Mouse (Mus musculus): ENCODE measurements around the gene Pym1.
"Not testable (repeated sequence)": the region's sequence is repeated elsewhere in the genome, so short reads cannot be mapped to it uniquely, and the experiment has no call there.

The Pym1 gene

GRCm38 (mm10) chr10:128747646-128748251, at the start of gene Pym1:
Gene Pym1, plus strand, starts transcription at chr10:128747889.
- DNase-seq (ENCODE audit: low spot score in 2 of 2), result peak; percentile 80 to 90

GRCm38 (mm10) chr10:128699006-128699405, 48.7 kb upstream of the Pym1 start:
- no peak for DNase-seq (ENCODE audit: low spot score in 2 of 2)

DNA sequence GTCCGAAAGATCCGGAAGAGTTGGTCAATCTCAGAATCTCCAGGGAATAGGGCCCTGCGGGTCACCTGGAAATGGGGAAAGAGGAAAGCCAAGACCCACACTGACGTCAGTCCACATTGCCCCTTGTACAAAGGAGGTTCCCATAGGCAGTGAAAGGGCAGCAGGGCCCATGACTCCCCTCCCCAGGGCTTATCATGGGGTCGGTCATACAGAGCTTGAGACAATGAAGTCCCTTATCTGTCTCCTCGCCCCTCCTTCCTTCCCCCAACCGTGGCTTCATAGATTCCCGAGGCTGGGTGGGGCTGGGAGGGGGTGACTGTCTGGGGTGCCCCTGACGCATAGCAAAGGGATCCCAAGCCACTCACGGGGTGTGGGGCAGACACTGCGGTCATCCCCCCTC, 48.1 kb upstream of the Pym1 start:
- no peak for DNase-seq (ENCODE audit: low spot score in 2 of 2)

DNA sequence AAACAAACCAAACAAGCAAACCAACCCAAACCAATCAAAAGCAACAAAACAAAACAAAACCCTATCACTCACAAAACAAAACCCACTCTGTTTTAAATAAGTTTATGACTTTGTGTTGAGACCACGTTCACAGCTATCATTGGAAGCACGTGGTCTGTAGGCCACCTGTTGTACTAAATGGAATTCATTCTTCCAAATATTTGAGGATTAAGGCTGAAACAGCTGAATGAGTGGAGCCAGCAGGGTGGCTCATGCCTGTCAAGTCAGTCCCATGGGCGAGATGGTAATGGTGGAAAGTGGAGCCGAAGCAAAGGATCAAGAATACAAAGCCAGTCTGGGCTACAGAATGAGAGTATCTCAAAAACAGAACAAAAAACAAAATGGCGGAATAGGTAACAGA, 47.0 kb upstream of the Pym1 start:
- no peak for DNase-seq (ENCODE audit: low spot score in 2 of 2)

DNA sequence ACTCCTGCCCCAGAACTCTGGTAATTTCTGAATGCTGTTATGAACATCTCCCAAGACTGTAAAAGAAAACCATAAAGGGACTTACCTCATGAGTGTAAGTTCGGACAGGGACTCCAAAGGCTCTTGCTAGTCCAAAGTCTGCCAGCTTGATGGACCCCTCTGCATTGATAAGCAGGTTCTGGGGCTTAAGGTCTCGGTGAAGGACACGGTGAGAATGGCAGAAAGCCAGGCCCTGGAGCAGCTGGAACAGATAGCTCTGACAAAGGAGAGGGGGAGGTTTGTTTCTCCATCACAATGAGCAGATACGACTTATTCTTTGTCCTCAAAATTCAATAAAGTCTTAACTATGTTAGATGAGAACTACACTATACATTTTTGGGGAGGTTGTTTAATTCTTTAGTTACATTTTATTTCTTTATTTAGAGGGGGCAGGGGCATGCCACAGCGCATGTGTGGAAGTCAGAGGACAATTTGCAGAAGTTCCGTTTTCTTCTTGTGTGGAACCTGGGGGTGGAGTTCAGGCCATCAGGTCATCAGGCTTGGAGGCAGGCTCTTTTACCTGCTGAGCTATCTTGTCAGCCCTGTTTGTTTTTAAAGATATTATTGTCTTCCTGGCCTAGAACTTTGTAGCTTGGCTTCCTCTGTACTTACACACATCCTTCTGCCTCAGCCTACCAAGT, 45.2 kb upstream of the Pym1 start:
- no peak for DNase-seq (ENCODE audit: low spot score in 2 of 2)

DNA sequence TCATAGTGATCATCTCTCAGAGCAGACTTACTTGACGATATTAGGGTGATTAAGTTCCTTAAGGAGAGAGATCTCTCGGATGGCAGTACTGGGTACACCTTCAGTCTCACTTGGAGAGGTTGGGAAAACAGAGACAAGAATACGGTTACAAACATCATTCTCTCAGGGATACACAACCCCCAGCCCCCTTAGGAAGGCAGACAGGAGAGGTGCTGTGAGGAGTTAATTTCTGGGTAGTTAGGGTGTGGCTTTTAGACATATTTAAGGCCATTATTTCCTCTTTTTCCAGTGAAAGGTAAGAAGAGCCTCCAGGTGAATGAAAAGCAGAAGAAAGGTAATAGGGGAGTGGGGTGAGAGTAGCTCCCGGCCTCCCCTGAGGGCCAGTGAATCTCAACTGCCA, 43.8 kb upstream of the Pym1 start, which contains the start of gene Pmel:
Pmel (plus strand) TSS at position 301 of the 400 bp plus-strand sequence.
- DNase-seq (ENCODE audit: low spot score in 2 of 2), result no peak

DNA sequence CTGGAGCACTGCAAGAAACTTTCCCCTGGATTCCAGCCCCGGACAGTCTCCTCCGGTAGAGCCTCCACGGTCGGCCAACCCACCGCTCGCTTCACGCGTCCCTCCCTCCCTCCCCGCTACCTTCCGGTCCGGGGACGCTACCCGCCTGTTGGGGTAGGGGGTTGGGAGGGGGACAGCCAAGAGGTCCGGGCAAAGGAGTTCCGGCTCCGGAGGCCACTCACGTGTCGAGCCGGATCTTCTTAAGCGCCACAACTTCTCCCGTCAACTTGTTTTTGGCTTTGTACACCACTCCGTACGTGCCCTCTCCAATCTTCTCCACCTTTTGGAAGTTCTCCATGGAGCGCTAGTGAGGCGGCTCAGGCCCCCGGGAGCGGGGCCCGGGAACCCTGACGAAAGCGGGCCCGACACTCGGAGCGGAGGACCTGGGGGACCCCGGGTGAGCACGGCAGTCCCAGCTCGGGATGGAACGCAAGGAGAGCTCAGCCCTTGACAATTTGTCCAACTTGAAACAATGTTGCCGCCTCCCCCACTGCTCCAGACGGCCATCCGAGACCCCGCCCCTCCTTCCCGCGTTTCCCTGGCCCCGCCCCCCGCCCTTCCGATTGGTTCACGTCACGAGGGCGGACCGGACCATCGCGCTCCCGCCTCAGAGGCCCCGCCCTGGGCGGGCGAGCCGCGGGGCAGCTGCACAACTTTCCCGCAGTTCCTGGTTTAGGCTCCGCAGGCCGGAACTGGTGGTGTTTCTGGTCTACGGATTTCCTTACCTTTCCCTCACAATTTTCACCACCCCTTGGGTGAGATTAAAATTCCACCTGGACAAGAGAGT, 43.0 kb upstream of the Pym1 start, which contains the start of gene Cdk2:
Cdk2 (minus strand) TSS at position 541 of the 826 bp plus-strand sequence.
- DNase-seq (ENCODE audit: low spot score in 2 of 2), result peak; percentile 92 to 94

GRCm38 (mm10) chr10:128705317-128705693, 42.4 kb upstream of the Pym1 start:
- DNase-seq (ENCODE audit: low spot score in 2 of 2), result no peak

- DNase-seq (ENCODE audit: low spot score in 2 of 2), result not testable (repeated sequence)
Measured at GRCm38 (mm10) chr10:128711318-128711717, 36.4 kb upstream of the Pym1 start.

- DNase-seq (ENCODE audit: low spot score in 2 of 2), result no peak
Measured at GRCm38 (mm10) chr10:128715559-128716537, 31.8 kb upstream of the Pym1 start.

DNA sequence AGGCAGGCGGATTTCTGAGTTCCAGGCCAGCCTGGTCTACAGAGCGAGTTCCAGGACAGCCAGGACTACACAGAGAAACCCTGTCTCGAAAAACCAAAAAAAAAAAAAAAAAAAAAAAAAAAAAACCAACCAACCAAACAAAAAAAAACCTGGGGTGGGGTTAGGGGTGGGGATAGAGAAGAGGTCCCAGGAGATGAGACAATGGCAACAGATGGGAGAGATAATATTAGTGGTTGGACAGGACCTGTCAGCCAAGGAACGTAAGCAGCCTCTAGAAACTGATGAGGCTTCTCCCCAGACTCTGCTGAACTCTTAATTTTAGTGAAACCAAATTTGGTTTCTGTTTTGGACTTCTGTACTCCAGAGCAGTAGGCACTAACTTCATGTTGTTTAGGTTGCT, 22.2 kb upstream of the Pym1 start:
- DNase-seq (ENCODE audit: low spot score in 2 of 2), result not testable (repeated sequence)

GRCm38 (mm10) chr10:128728059-128728458, 19.6 kb upstream of the Pym1 start:
- DNase-seq (ENCODE audit: low spot score in 2 of 2), result no peak

DNA sequence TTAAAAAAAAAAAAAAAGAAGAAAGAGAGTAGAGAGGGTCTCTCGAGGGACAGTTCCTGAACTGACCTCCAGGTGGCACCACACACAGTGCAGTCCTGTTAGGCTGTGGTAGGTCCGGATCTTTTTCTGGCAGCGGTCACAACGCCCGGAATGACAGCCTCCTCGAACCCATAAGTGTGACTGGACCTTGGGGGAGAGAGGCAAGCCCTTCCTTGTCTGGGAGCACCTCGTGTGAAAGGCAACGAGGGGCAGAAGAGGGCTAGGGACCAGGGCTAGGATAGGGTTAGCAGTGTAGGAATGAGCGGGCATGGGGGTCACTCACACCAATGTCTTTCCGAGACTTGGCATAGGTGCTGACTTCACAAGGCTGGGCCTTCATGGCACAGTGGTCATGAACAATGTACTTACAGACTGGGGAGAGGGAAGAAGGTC, 16.7 kb upstream of the Pym1 start:
- peak; percentile 54 to 61 for DNase-seq (ENCODE audit: low spot score in 2 of 2)

DNA sequence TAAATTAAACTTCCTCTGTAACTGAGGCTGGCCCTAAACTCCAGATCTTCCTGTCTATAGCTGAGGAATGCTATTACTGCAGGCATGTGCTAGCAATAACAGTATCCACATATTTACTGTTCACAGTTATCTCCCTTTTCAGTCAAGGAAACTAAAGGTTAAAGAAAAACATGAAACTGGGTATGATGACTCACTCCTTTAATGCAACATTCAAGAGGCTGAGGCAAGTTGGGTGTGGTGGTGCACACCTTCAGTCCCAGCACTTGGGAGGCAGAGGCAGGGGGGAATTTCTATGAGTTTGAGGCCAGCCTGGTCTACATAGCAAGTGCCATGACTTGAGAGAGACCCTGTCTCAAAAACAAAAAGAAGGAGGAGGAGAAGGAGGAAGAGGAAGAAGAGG, 15.7 kb upstream of the Pym1 start:
- DNase-seq (ENCODE audit: low spot score in 2 of 2), result no peak

- no peak for DNase-seq (ENCODE audit: low spot score in 2 of 2)
Measured at GRCm38 (mm10) chr10:128737435-128737834, 10.3 kb upstream of the Pym1 start.

DNA sequence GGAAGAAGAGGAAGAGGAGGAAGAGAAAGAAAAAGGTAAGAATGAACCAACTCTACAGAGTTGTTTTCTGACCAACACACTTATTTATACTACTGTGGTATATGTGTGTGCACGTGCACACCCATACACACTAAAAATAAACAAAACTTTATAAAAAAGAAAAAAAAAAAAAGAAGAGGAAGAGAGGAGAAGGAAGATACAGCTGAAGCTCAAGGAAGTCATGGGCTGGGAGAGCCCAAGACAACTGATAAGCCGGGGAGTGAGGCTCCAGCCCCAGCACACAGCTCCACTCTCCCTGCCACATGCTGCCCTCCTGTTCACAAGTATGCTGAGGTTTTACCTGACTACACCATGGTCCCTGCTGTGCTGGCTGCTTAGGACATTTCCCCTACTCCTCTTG, 7.4 kb upstream of the Pym1 start:
- no peak for DNase-seq (ENCODE audit: low spot score in 2 of 2)

- DNase-seq (ENCODE audit: low spot score in 2 of 2), result peak; percentile 35 to 39
Measured at GRCm38 (mm10) chr10:128742616-128743015, 5.1 kb upstream of the Pym1 start.

- no peak for DNase-seq (ENCODE audit: low spot score in 2 of 2)
Measured at GRCm38 (mm10) chr10:128743235-128743634, 4.5 kb upstream of the Pym1 start.

DNA sequence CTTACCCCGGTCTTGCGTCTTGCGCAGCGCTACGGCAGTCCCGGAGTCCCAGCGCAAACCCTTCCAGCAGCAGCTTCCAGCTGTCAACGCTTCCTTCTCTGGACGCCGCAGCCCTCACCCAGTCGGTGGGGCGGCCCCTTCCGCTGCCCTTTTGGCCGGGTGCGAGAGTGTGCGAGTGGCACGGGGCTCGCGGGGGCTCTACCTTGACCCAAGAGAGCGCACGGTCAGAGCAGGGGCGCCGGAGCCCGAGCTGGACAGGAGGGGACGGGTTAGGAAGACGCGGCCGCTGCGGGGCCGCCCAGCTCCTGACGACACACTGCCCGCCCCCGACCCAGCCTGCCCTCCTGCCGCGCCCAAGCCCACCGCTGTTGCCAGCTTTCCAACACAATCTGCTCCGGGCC, 3.9 kb upstream of the Pym1 start:
- peak; percentile 66 to 70 for DNase-seq (ENCODE audit: low spot score in 2 of 2)

GRCm38 (mm10) chr10:128744211-128744610, 3.5 kb upstream of the Pym1 start:
- DNase-seq (ENCODE audit: low spot score in 2 of 2), result no peak

All from urinary bladder, postnatal 36 days (tissue).